In genomic region chr13:48546330-48546917, GRCm38 (mm10) we compare ENCODE assay signal across 8 mouse cellular contexts. TPM values are rescaled to one million over a fixed set of nuclear protein-coding genes. Genes with fewer than 3 reads are reported as not detected.
DNase-seq lines count a peak whose midpoint lies in the region; ATAC-seq lines count a peak whose summit lies in the region.

No protein-coding gene starts in this region.

- intact Hi-C loops in gastrocnemius, postnatal 14 days (cut with DNase I; ENCODE audit: low total_unique reads): no loop called here
- intact Hi-C loops in left cerebral cortex, postnatal 10 days (cut with DNase I): no loop called here

- peak; percentile 100 for DNase-seq in adrenal gland, adult (ENCODE audit: inconsistent age in 2 of 2, low spot score in 1 of 2)
- peak; percentile 99 for DNase-seq in embryo, embryonic 10.5 days (ENCODE audit: low spot score)
- DNase-seq in gastrocnemius, postnatal 14 days: peak; percentile 100
- DNase-seq in left cerebral cortex, postnatal 10 days (ENCODE audit: extremely low spot score in 1 of 2, low spot score in 2 of 2): peak; percentile 99 to 100
- peak; percentile 100 for DNase-seq in right cerebral cortex, postnatal 25 days
- DNase-seq in urinary bladder, postnatal 4 days (ENCODE audit: low spot score in 2 of 2): peak; percentile 99 to 100

- ATAC-seq in inflammation-experienced regulatory T-cells, adult 6 months: peak; percentile 87
- peak; percentile 96 for ATAC-seq in megakaryocyte-erythroid progenitor cell, adult 5-6 weeks (replicated peaks; ENCODE audit: low FRiP score, low TSS enrichment, poor library complexity, severe bottlenecking)

RNA-seq across cellular contexts. Expression of gene A830005F24Rik, which starts 33.1 kb away (rescaled TPM):
- total RNA-seq in gastrocnemius, postnatal 14 days (2021): not detected
- polyA plus RNA-seq in inflammation-experienced regulatory T-cells, adult 6 months (2017; shearing (Covaris generic)): 1 to 10 TPM; 4.4 to 8.1 (median 5.4) TPM
- 1 to 10 TPM in 1 of 2 experiments, under 1 TPM in 1; 0.79 to 1.8 TPM for total RNA-seq in left cerebral cortex, postnatal 10 days (2021)
- total RNA-seq in megakaryocyte-erythroid progenitor cell, adult 5-6 weeks (2014; fragmentation: Nextera tagmentation): not detected in 2 replicates
- 3.8 TPM in 1 of 2 replicates, not detected in the other for total RNA-seq in megakaryocyte-erythroid progenitor cell, adult 5-6 weeks (2017)

RNA-seq across cellular contexts. Expression of gene Zfp169, which starts 33.2 kb away (rescaled TPM):
- 1 to 10 TPM; 2.5 to 2.8 TPM for total RNA-seq in gastrocnemius, postnatal 14 days (2021)
- 10 to 100 TPM; 10.2 to 16.5 (median 11.7) TPM for polyA plus RNA-seq in inflammation-experienced regulatory T-cells, adult 6 months (2017; shearing (Covaris generic))
- total RNA-seq in left cerebral cortex, postnatal 10 days (2021): 10 to 100 TPM; 18.1 to 19.6 TPM
- 11.6 and 16.1 TPM in 2 replicates for total RNA-seq in megakaryocyte-erythroid progenitor cell, adult 5-6 weeks (2014; fragmentation: Nextera tagmentation)
- total RNA-seq in megakaryocyte-erythroid progenitor cell, adult 5-6 weeks (2017): 3.5 and 12.6 TPM in 2 replicates

Comparison
In these comparisons a context has a peak if more than half of its experiments do, and no peak if none do; other contexts are left out.
1. Peak in every context shown above with its lines: DNase-seq and ATAC-seq.